Mouse (Mus musculus) cerebellum, adult 11 months (tissue): ENCODE data around the gene Prmt2.

Experiments
- DNase-seq: peaks from one replicate; pipeline ENCODE4 v3.0.0; 2022

Gene Prmt2

GRCm38 (mm10) chr10:76237341-76238225 lies at the start of gene Prmt2:
Gene Prmt2, minus strand, starts transcription at chr10:76237865.
- peak; percentile 86 for DNase-seq

- no peak for DNase-seq
These were observed 41.0 kb upstream of the Prmt2 start for GRCm38 (mm10) chr10:76278541-76279097.

GRCm38 (mm10) chr10:76275256-76275655 lies 37.6 kb upstream of the Prmt2 start:
- DNase-seq: no peak

- no peak for DNase-seq
These were observed 33.6 kb upstream of the Prmt2 start for GRCm38 (mm10) chr10:76271238-76271637.

GRCm38 (mm10) chr10:76262431-76262830 lies 24.8 kb upstream of the Prmt2 start:
- no peak for DNase-seq

- no peak for DNase-seq
These were observed 23.8 kb upstream of the Prmt2 start for GRCm38 (mm10) chr10:76261447-76261846.

GRCm38 (mm10) chr10:76260358-76261059 lies 22.8 kb upstream of the Prmt2 start:
- no peak for DNase-seq

- no peak for DNase-seq
These were observed 22.0 kb upstream of the Prmt2 start for GRCm38 (mm10) chr10:76259566-76260232.

GRCm38 (mm10) chr10:76257719-76258390 lies 20.2 kb upstream of the Prmt2 start:
- no peak for DNase-seq

- no peak for DNase-seq
These were observed 19.6 kb upstream of the Prmt2 start for GRCm38 (mm10) chr10:76257231-76257630.

- no peak for DNase-seq
These were observed 18.0 kb upstream of the Prmt2 start for GRCm38 (mm10) chr10:76255617-76256016.

- no peak for DNase-seq
These were observed 15.9 kb upstream of the Prmt2 start, which contains the start of gene S100b for GRCm38 (mm10) chr10:76253536-76253935. Gene S100b, plus strand, starts transcription at chr10:76253853.

GRCm38 (mm10) chr10:76253079-76253478 lies 15.4 kb upstream of the Prmt2 start:
- DNase-seq: no peak

GRCm38 (mm10) chr10:76250870-76251269 lies 13.2 kb upstream of the Prmt2 start:
- DNase-seq: no peak

- no peak for DNase-seq
These were observed 10.9 kb upstream of the Prmt2 start for GRCm38 (mm10) chr10:76248647-76248968.

- DNase-seq: no peak
These were observed 10.4 kb upstream of the Prmt2 start for GRCm38 (mm10) chr10:76247960-76248646.

GRCm38 (mm10) chr10:76246601-76247000 lies 8.9 kb upstream of the Prmt2 start:
- no peak for DNase-seq

- no peak for DNase-seq
These were observed 7.4 kb upstream of the Prmt2 start for GRCm38 (mm10) chr10:76245106-76245505.

- DNase-seq: no peak
These were observed 1.7 kb upstream of the Prmt2 start for GRCm38 (mm10) chr10:76239401-76239800.

GRCm38 (mm10) chr10:76229627-76230026 lies 8.0 kb downstream of the Prmt2 start:
- no peak for DNase-seq

GRCm38 (mm10) chr10:76225944-76226343 lies 11.7 kb downstream of the Prmt2 start:
- no peak for DNase-seq

GRCm38 (mm10) chr10:76218240-76218639 lies 19.4 kb downstream of the Prmt2 start:
- DNase-seq: no peak
